Mouse (Mus musculus): ENCODE data around the gene Psmb1.

The Psmb1 gene

DNA sequence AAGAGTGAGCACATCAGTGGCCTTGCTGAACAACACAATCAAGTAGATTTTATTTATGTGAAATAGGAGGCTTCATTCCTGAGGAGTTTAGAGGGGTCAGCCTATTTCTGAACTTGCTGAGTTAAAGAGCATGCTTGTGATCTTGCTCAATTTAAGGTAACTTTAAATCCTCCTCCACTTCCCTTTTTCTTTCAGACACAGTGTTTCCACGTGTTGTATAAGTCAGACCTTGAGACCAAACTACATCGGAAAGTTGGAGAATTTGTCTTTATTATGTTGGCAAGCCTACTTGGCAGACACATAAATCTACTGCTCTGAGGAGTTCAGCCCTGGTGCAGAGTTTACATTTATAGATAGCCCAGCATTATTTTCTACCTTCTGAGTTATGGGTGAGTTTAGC, 29.3 kb upstream of the Psmb1 start:
- TF ChIP-seq CTCF (conservative IDR thresholded peaks at IDR 0.05; ENCODE audit: low read length), result no peak
- no peak for TF ChIP-seq POU5F1 (IDR thresholded peaks at IDR 0.05; ENCODE audit: borderline replicate concordance, low read length)

DNA sequence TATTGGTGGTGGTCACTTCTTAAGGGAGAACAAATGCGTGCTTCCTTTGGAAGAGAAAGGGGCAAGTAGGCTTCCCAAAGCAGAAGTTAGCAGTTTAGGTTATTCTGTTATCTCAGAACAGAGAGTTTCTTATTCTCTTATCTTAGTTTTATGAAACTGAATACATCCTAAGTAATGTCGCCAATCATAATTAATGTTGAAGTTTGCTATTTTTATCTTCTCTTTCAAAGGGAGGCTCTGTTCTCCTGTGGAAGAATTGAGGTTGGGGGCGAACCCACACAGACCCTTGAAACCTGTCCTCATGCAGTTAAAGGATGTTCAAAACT, 28.2 kb upstream of the Psmb1 start:
- peaks cover 40% of the 10 kb centered on the region for H3K4me1 ChIP-seq (replicated peaks; ENCODE audit: low read depth, low read length)
- H3K36me3 ChIP-seq (ENCODE audit: insufficient read depth, low read length), result peaks cover 31% of the 10 kb centered on the region
- TF ChIP-seq NANOG (IDR thresholded peaks at IDR 0.05; ENCODE audit: borderline replicate concordance, low read length), result no peak
- no peaks in the 10 kb centered on the region for H3K9me3 ChIP-seq (ENCODE audit: low read length)
- H3K27me3 ChIP-seq (ENCODE audit: insufficient read depth, low read length), result no peaks in the 10 kb centered on the region
- peak overlapping the region; percentile 93 for H3K4me3 ChIP-seq (replicated peaks; ENCODE audit: low read length)

More for the DNA sequence above, 29.3 kb upstream of the Psmb1 start:
- Histone ChIP-seq H3K4me3 (replicated peaks; ENCODE audit: low read length) (no peak overlapping the region), H3K4me1 (replicated peaks; ENCODE audit: low read depth, low read length) (peaks cover 40% of the 10 kb centered on the region), H3K36me3 (ENCODE audit: insufficient read depth, low read length) (peaks cover 20% of the 10 kb centered on the region), H3K9me3 (ENCODE audit: low read length) (no peaks in the 10 kb centered on the region), H3K27me3 (ENCODE audit: insufficient read depth, low read length) (no peaks in the 10 kb centered on the region)

DNA sequence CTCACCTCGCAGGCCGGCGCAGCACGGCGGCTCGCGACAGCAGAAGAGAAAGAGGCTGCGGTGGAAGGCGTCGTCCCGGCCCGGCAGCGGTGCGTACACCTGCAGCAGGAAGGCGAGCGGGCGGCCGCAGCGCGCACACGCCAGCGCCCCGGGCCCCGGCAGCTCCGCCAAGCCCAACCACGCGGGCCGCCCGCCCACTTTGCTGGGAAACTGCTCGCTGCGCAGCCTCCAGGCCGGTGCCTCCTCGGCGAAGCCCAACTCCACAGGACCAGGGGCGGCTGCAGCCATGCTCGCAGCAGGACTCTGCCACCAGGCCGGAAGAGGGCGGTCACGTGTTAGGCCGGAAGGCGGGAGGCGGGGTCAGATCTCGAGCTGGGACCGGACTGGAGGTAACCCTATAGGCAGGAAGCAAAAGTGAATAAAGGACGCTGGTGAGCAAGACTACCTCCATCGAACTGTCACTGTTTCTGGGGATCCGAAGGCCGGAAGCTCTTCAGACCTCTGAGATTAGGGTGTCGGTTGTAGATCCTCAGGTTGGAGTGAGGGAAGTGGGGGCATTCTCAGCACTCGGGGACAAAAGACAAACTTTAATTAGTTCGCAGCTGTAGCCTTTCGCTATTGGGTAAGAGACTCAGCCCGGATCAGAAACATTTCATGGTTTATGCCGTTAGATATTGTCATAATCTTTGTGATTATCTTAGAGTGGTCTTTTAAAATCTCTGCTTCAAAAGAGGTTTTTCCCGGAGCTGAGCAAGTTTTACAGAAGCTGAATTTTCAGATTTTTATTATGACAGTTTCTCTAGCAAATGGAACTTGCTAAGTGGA, 27.6 kb upstream of the Psmb1 start, which contains the start of gene Pdcd2:
Gene Pdcd2, minus strand, starts transcription at position 316 of the 825 bp plus-strand sequence.
- H3K36me3 ChIP-seq (ENCODE audit: insufficient read depth, low read length), result peaks cover 37% of the 10 kb centered on the region
- H3K4me3 ChIP-seq (replicated peaks; ENCODE audit: low read length), result peak within 1 kb of the TSS; percentile 93
- peaks cover 40% of the 10 kb centered on the region for H3K4me1 ChIP-seq (replicated peaks; ENCODE audit: low read depth, low read length)
- no peaks in the 10 kb centered on the region for H3K9me3 ChIP-seq (ENCODE audit: low read length)
- H3K27me3 ChIP-seq (ENCODE audit: insufficient read depth, low read length), result no peaks in the 10 kb centered on the region
- no peak for TF ChIP-seq POU5F1 (IDR thresholded peaks at IDR 0.05; ENCODE audit: borderline replicate concordance, low read length)
- TF ChIP-seq NANOG (IDR thresholded peaks at IDR 0.05; ENCODE audit: borderline replicate concordance, low read length), result no peak
- no peak for TF ChIP-seq CTCF (conservative IDR thresholded peaks at IDR 0.05; ENCODE audit: low read length)

DNA sequence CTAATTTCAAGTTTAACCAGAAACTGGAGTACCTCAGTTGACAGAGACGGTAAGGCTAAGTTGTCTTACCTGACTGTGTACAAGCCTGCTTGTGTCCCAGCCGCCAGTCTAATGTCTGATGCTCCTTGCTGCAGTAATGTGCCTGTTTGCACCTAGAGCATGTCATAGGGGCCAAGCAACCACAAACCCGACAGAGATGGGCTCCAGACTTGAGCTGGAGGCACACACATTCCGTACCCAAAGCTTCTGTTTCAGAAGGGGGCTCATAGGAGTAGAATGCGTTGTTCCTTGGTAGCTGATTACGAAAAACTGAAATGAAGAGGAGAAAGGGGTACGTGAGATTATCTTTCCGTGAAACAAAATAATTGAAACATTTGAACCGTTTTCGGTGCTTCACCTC, 26.8 kb upstream of the Psmb1 start:
- Histone ChIP-seq H3K36me3 (ENCODE audit: insufficient read depth, low read length) (peaks cover 46% of the 10 kb centered on the region), H3K27me3 (ENCODE audit: insufficient read depth, low read length) (no peaks in the 10 kb centered on the region), H3K4me3 (replicated peaks; ENCODE audit: low read length) (peak overlapping the region; percentile 93), H3K4me1 (replicated peaks; ENCODE audit: low read depth, low read length) (peaks cover 37% of the 10 kb centered on the region), H3K9me3 (ENCODE audit: low read length) (no peaks in the 10 kb centered on the region)
- TF ChIP-seq POU5F1 (IDR thresholded peaks at IDR 0.05; ENCODE audit: borderline replicate concordance, low read length) (no peak), CTCF (conservative IDR thresholded peaks at IDR 0.05; ENCODE audit: low read length) (no peak)

DNA sequence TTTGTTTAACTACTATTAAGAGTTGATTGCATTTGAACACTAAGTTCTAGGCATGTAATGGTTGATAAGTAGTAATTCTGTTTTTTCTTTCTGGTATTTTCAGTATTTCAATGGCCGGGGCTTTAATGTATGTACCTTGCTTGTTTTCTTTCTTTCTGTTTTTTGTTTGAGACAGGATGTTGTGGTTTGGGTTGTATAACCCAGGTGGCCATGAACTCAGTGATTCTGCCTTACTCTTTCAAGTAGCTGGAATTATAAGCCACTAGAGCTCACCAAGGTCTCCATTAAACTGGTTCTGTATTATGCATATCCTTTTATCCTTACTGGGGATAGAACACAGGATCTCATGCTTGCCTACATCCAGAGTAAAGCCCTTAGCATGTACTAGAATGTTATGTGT, 19.2 kb upstream of the Psmb1 start:
- no peak for TF ChIP-seq NANOG (IDR thresholded peaks at IDR 0.05; ENCODE audit: borderline replicate concordance, low read length)
- no peak for TF ChIP-seq CTCF (conservative IDR thresholded peaks at IDR 0.05; ENCODE audit: low read length)
- no peak for TF ChIP-seq POU5F1 (IDR thresholded peaks at IDR 0.05; ENCODE audit: borderline replicate concordance, low read length)
- no peaks in the 10 kb centered on the region for H3K27me3 ChIP-seq (ENCODE audit: insufficient read depth, low read length)

DNA sequence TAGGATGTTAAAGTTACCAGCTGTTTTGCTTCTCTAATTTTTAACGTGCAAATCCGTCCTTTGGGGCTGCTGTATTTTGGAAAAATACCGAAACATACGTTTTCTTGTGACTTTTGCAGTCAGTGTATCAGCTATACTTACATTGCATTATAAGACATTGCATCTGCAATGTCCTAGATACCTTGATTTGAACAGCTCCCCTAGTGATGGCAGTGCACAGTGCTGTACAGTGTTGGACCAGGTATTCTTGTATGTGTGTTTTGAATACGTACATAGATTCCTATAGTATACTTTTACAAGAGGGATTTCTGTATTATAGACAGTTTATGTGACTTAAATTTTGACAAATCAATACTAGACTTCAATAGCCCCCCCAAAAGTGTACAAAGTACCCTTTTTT, 18.6 kb upstream of the Psmb1 start:
- Histone ChIP-seq H3K36me3 (ENCODE audit: insufficient read depth, low read length) (peaks cover 99% of the 10 kb centered on the region), H3K9me3 (ENCODE audit: low read length) (no peaks in the 10 kb centered on the region), H3K4me1 (replicated peaks; ENCODE audit: low read depth, low read length) (no peaks in the 10 kb centered on the region), H3K4me3 (replicated peaks; ENCODE audit: low read length) (no peak overlapping the region), H3K27me3 (ENCODE audit: insufficient read depth, low read length) (no peaks in the 10 kb centered on the region)
- TF ChIP-seq CTCF (conservative IDR thresholded peaks at IDR 0.05; ENCODE audit: low read length) (no peak), POU5F1 (IDR thresholded peaks at IDR 0.05; ENCODE audit: borderline replicate concordance, low read length) (no peak), NANOG (IDR thresholded peaks at IDR 0.05; ENCODE audit: borderline replicate concordance, low read length) (no peak)

More for the DNA sequence above, 19.2 kb upstream of the Psmb1 start:
- Histone ChIP-seq H3K4me3 (replicated peaks; ENCODE audit: low read length) (no peak overlapping the region), H3K9me3 (ENCODE audit: low read length) (no peaks in the 10 kb centered on the region), H3K36me3 (ENCODE audit: insufficient read depth, low read length) (peaks cover 99% of the 10 kb centered on the region), H3K4me1 (replicated peaks; ENCODE audit: low read depth, low read length) (no peaks in the 10 kb centered on the region)

DNA sequence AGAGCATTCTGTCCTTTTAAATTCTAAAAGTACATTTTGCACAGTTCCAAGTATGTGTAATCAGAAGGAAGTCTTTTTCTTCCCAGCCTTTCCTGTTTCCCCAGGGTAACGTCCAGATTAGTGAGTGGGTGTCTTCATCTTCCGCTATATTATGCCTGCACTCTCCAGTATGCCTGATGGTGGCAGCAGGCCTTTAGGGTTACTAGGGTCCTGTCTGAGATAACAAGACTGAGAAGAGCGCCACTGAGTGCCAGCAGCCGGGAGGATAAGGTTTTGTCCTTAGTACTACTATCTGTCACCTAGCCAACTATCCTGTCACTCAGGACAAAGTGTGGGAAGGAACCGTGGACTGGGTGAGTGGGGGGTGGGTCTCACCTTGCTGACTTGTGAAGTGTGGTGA, 18.2 kb upstream of the Psmb1 start:
- Histone ChIP-seq H3K4me3 (replicated peaks; ENCODE audit: low read length) (no peak overlapping the region), H3K36me3 (ENCODE audit: insufficient read depth, low read length) (peaks cover 99% of the 10 kb centered on the region), H3K27me3 (ENCODE audit: insufficient read depth, low read length) (no peaks in the 10 kb centered on the region), H3K9me3 (ENCODE audit: low read length) (no peaks in the 10 kb centered on the region), H3K4me1 (replicated peaks; ENCODE audit: low read depth, low read length) (no peaks in the 10 kb centered on the region)
- no peak for TF ChIP-seq NANOG (IDR thresholded peaks at IDR 0.05; ENCODE audit: borderline replicate concordance, low read length)
- TF ChIP-seq POU5F1 (IDR thresholded peaks at IDR 0.05; ENCODE audit: borderline replicate concordance, low read length), result no peak
- TF ChIP-seq CTCF (conservative IDR thresholded peaks at IDR 0.05; ENCODE audit: low read length), result no peak

DNA sequence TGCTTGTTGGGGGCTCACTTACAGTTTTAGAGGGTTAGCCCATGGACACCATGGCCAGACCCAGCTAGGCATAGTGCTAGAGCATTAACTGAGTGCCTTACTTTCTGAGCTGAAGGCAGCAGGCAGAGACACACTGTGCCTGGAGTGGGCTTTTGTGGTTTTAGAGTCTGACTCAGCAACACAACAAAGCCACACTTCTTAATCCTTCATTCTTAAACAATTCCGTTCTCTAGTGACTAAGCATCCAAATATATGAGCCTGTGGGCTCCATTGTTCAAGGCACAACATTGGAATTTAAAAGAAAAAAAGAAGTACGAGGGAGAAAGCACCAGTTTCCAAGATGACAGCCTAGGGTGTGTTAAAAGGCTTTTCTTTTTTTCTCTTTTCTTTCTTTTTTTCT, 11.1 kb upstream of the Psmb1 start:
- Histone ChIP-seq H3K27me3 (ENCODE audit: insufficient read depth, low read length) (no peaks in the 10 kb centered on the region), H3K36me3 (ENCODE audit: insufficient read depth, low read length) (peaks cover 98% of the 10 kb centered on the region), H3K4me1 (replicated peaks; ENCODE audit: low read depth, low read length) (peaks cover 5% of the 10 kb centered on the region; the same call in 1 of the 2 replicates), H3K4me3 (replicated peaks; ENCODE audit: low read length) (no peak overlapping the region), H3K9me3 (ENCODE audit: low read length) (no peaks in the 10 kb centered on the region)
- TF ChIP-seq NANOG (IDR thresholded peaks at IDR 0.05; ENCODE audit: borderline replicate concordance, low read length) (no peak), CTCF (conservative IDR thresholded peaks at IDR 0.05; ENCODE audit: low read length) (no peak), POU5F1 (IDR thresholded peaks at IDR 0.05; ENCODE audit: borderline replicate concordance, low read length) (no peak)

DNA sequence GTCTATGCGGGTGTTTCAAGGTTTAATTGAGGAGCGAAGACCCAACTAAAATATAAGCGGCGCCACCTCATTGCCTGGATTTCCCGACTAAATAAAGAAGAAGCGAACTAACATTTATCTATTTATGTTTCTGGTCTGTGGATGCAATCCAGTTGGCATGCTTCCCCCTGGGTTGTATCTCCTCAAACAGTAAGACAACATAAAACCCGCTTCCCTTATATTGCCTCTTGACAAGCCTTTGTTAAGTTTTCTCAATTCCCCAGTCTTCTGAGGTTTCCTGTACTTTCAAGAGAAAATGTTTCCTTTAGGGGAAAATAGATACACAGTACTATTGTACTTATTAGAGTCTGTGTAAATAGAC, 818 bp downstream of the Psmb1 start:
- peaks cover 53% of the 10 kb centered on the region for H3K36me3 ChIP-seq (ENCODE audit: insufficient read depth, low read length)
- peak overlapping the region; percentile 99 for H3K4me3 ChIP-seq (replicated peaks; ENCODE audit: low read length)
- H3K9me3 ChIP-seq (ENCODE audit: low read length), result no peaks in the 10 kb centered on the region
- no peaks in the 10 kb centered on the region for H3K27me3 ChIP-seq (ENCODE audit: insufficient read depth, low read length)
- H3K4me1 ChIP-seq (replicated peaks; ENCODE audit: low read depth, low read length), result peaks cover 56% of the 10 kb centered on the region
- TF ChIP-seq POU5F1 (IDR thresholded peaks at IDR 0.05; ENCODE audit: borderline replicate concordance, low read length) (no peak), NANOG (IDR thresholded peaks at IDR 0.05; ENCODE audit: borderline replicate concordance, low read length) (no peak), CTCF (conservative IDR thresholded peaks at IDR 0.05; ENCODE audit: low read length) (no peak)

All from E14TG2a.4 (cell line).